Mouse (Mus musculus) midbrain, embryonic 16.5 days (tissue): ENCODE results near the gene Efr3b. TPM values are rescaled to one million over a fixed set of nuclear protein-coding genes. Genes with fewer than 3 reads are reported as not detected.

Source experiments
- ATAC-seq: fragments of 200-750 bp; cut with Nextera tagmentation; 2 replicates; pipeline ENCODE4 v1.8.0; 2017; ENCODE audit warnings: moderate TSS enrichment
- H3K27ac ChIP-seq: fragments of 300-500 bp; sonication (generic); 2 replicates; pipeline ENCODE4 v1.5.1; 2014; ENCODE audit warnings: mild to moderate bottlenecking, low read length, mixed read lengths
- H3K27me3 ChIP-seq: fragments of 300-500 bp; sonication (generic); 2 replicates; pipeline ENCODE4 v1.6.1; 2014; ENCODE audit warnings: low read depth, low read length, mixed read lengths; ENCODE audit not compliant: control insufficient read depth, insufficient read depth
- H3K36me3 ChIP-seq: fragments of 300-500 bp; sonication (generic); 2 replicates; pipeline ENCODE4 v1.6.1; 2014; ENCODE audit warnings: mild to moderate bottlenecking, low read length, moderate library complexity, mixed read lengths; ENCODE audit not compliant: control insufficient read depth, insufficient read depth
- H3K4me1 ChIP-seq: fragments of 300-500 bp; sonication (generic); 2 replicates; pipeline ENCODE4 v1.6.1; 2014; ENCODE audit warnings: mild to moderate bottlenecking, low read length, mixed read lengths; ENCODE audit not compliant: control insufficient read depth, insufficient read depth
- H3K4me2 ChIP-seq: fragments of 300-500 bp; sonication (generic); 2 replicates; pipeline ENCODE4 v1.6.1; 2014; ENCODE audit warnings: mild to moderate bottlenecking, low read length, mixed read lengths
- H3K4me3 ChIP-seq: fragments of 300-500 bp; sonication (generic); 2 replicates; pipeline ENCODE4 v1.5.1; 2014; ENCODE audit warnings: low read depth, mild to moderate bottlenecking, low read length, moderate library complexity, mixed read lengths
- H3K9ac ChIP-seq: fragments of 300-500 bp; sonication (generic); 2 replicates; pipeline ENCODE4 v1.6.1; 2014; ENCODE audit warnings: low read depth, low read length, mixed read lengths
- H3K9me3 ChIP-seq: fragments of 300-500 bp; sonication (generic); replicated peaks from 2 replicates; pipeline ENCODE4 v1.6.1; 2014; ENCODE audit warnings: mild to moderate bottlenecking, low read length, mixed read lengths; ENCODE audit not compliant: control insufficient read depth, poor library complexity, severe bottlenecking
- WGBS: fragments of 180-500 bp; shearing (Covaris S2); extraction: QIAGEN DNeasy Blood & Tissue Kit; methylation state at CpG from one replicate; pipeline ENCODE4 v1.1.7; 2014; 5-methylcytosine and 5-hydroxymethylcytosine counted together
- polyA plus RNA-seq: library from polyadenylated mRNA; unstranded; fragments of >200 nt; fragmentation: Nextera tagmentation; extraction: Ambion mirVana; gene quantifications from 2 replicates; pipeline ENCODE4 v1.2.1, GENCODE M21; 2015

Efr3b gene
- polyA plus RNA-seq, 1 experiment from 2014 or later: 48.4 TPM

- no peak for ATAC-seq
- 91% methylated on average over 3 of the region's 3 CpGs for WGBS
These were observed 119.3 kb downstream of the Efr3b start for GRCm38 (mm10) chr12:3919423-3919822.

GRCm38 (mm10) chr12:3918577-3918976 is 120.1 kb downstream of the Efr3b start:
- Histone ChIP-seq H3K4me2 (no peak overlapping the region), H3K27ac (no peak overlapping the region), H3K9me3 (no peaks in the 10 kb centered on the region), H3K4me3 (no peak overlapping the region), H3K9ac (no peak overlapping the region), H3K27me3 (no peaks in the 10 kb centered on the region), H3K4me1 (peaks cover 5% of the 10 kb centered on the region; the same call in 1 of the 2 replicates), H3K36me3 (no peaks in the 10 kb centered on the region)
- WGBS: 72% methylated on average over 3 of the region's 3 CpGs
- no peak for ATAC-seq

More at GRCm38 (mm10) chr12:3919423-3919822, 119.3 kb downstream of the Efr3b start:
- H3K9ac ChIP-seq: no peak overlapping the region
- no peaks in the 10 kb centered on the region for H3K27me3 ChIP-seq
- no peak overlapping the region for H3K4me3 ChIP-seq
- H3K9me3 ChIP-seq: no peaks in the 10 kb centered on the region
- H3K27ac ChIP-seq: no peak overlapping the region
- peaks cover 5% of the 10 kb centered on the region; the same call in 1 of the 2 replicates for H3K4me1 ChIP-seq
- H3K36me3 ChIP-seq: no peaks in the 10 kb centered on the region
- no peak overlapping the region for H3K4me2 ChIP-seq

GRCm38 (mm10) chr12:3917668-3918341 is 120.9 kb downstream of the Efr3b start:
- H3K9me3 ChIP-seq: no peaks in the 10 kb centered on the region
- H3K27me3 ChIP-seq: no peaks in the 10 kb centered on the region
- ATAC-seq: peak; percentile 65
- no peak overlapping the region for H3K4me3 ChIP-seq
- WGBS: 19% methylated on average over 14 of the region's 14 CpGs
- no peak overlapping the region for H3K4me2 ChIP-seq
- H3K4me1 ChIP-seq: peaks cover 5% of the 10 kb centered on the region; the same call in 1 of the 2 replicates
- H3K27ac ChIP-seq: no peak overlapping the region
- H3K36me3 ChIP-seq: no peaks in the 10 kb centered on the region
- H3K9ac ChIP-seq: no peak overlapping the region

GRCm38 (mm10) chr12:3915852-3916251 is 122.9 kb downstream of the Efr3b start:
- H3K27ac ChIP-seq: no peak overlapping the region
- 88% methylated on average over 3 of the region's 3 CpGs for WGBS
- no peak overlapping the region for H3K4me2 ChIP-seq
- H3K4me3 ChIP-seq: no peak overlapping the region
- no peaks in the 10 kb centered on the region for H3K27me3 ChIP-seq
- no peaks in the 10 kb centered on the region for H3K9me3 ChIP-seq
- H3K4me1 ChIP-seq: peaks cover 3% of the 10 kb centered on the region; the same call in 1 of the 2 replicates
- no peaks in the 10 kb centered on the region for H3K36me3 ChIP-seq
- no peak for ATAC-seq
- no peak overlapping the region for H3K9ac ChIP-seq

Other genes starting within 250 kb of the Efr3b start
- gene Dnmt3a, start 232.9 kb downstream of the Efr3b start, polyA plus RNA-seq: 112 and 125 TPM in 2 replicates
- gene Pomc, start 84.0 kb downstream of the Efr3b start, polyA plus RNA-seq: 5.2 and 7.2 TPM in 2 replicates
- 21.2 and 25.8 TPM in 2 replicates for gene Dnajc27, start 43.7 kb upstream of the Efr3b start, polyA plus RNA-seq
- 13.5 and 15.5 TPM in 2 replicates for gene Adcy3, start 94.2 kb upstream of the Efr3b start, polyA plus RNA-seq
- gene Ptrhd1, start 195.1 kb upstream of the Efr3b start, polyA plus RNA-seq: 5.2 and 5.5 TPM in 2 replicates
- gene Cenpo, start 195.4 kb upstream of the Efr3b start, polyA plus RNA-seq: 7.4 and 8.5 TPM in 2 replicates